Mouse (Mus musculus): ENCODE data around the gene Foxp2. TPM values are rescaled to one million over a fixed set of nuclear protein-coding genes. Genes with fewer than 3 reads are reported as not detected.

The Foxp2 gene
- 0.54 and 0.83 TPM in 2 replicates for polyA plus RNA-seq (2012; rRNA removed)

DNA sequence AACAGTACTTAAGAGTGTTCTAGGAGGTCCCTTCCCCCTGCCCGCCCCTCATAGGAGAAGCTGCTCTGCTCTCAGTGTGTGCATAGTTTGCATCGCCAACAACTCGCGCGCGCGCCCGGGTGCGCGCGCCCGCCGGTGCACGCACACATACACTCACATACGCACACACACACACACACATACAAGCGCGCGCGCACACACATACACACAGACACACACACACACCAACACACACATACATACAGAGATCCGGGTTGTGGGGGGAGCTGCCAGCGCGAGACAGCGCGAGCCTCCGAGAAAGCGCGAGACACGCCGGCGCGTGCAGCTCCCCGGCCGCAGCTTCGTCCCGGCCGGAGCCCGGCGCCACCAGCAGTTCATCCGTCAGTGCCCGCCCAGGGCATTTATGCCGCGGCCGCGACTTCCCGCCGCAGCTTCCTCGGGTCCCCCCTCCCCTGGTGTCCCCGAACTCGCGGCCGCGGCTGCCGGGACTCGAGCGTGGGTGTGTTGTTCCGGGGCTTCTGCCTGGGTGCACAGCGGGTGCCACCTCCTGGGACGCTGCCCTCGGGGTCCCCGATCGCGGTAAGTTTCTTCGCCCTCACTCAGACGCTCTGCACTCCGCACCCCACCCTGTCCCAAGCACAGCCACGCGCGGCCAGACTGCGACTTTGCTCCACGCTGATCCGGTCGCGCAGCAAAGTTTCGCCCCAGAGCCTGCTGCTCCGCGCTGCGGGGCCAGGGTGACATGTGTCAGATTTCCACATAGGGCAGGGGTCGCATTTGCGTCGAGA lies at the start of gene Foxp2:
TSS of gene Foxp2 (plus strand) at position 167 of the 788 bp plus-strand sequence.
- peaks cover 8% of the 10 kb centered on the region for H3K27me3 ChIP-seq (ENCODE audit: control insufficient read depth, insufficient read depth, low read length)
- TF ChIP-seq CTCF (IDR thresholded peaks at IDR 0.05; ENCODE audit: control insufficient read depth, insufficient read depth, insufficient replicate concordance, low read depth, low read length) (no peak), POLR2A (IDR thresholded peaks at IDR 0.05; ENCODE audit: control insufficient read depth, low read depth, low read length) (no peak)
- H3K4me1 ChIP-seq (ENCODE audit: control insufficient read depth, insufficient read depth, low read length), result peaks cover 15% of the 10 kb centered on the region
- peak within 1 kb of the TSS; percentile 32 for H3K4me3 ChIP-seq (ENCODE audit: control insufficient read depth, low read depth, low read length)
- no peaks in the 10 kb centered on the region for H3K36me3 ChIP-seq (ENCODE audit: control insufficient read depth, insufficient read depth, low read length)
- H3K27ac ChIP-seq (ENCODE audit: control insufficient read depth, insufficient read depth, low read depth, low read length), result no peak within 1 kb of the TSS

DNA sequence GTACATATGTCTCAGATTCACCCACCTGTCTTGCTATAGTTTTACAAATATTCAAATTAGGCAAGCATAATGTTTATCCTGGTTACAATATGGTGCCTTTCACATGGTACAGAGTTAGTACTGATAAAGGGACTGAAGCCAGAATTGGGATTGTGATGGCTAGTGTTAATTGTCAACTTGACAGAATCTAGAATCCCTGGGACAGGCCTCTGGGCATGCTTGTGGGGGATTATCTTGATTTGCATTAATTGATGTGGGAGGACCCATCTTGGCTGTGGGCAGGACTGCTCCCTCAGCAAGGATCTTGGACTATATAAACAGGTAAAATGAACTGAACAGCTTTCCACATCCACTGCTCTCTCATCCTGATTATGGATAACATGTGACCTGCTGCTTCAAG lies 15.9 kb upstream of the Foxp2 start:
- no peaks in the 10 kb centered on the region for H3K27me3 ChIP-seq (ENCODE audit: control insufficient read depth, insufficient read depth, low read length)
- no peaks in the 10 kb centered on the region for H3K36me3 ChIP-seq (ENCODE audit: control insufficient read depth, insufficient read depth, low read length)
- no peaks in the 10 kb centered on the region for H3K4me1 ChIP-seq (ENCODE audit: control insufficient read depth, insufficient read depth, low read length)
- no peak for TF ChIP-seq POLR2A (IDR thresholded peaks at IDR 0.05; ENCODE audit: control insufficient read depth, low read depth, low read length)
- TF ChIP-seq CTCF (IDR thresholded peaks at IDR 0.05; ENCODE audit: control insufficient read depth, insufficient read depth, insufficient replicate concordance, low read depth, low read length), result no peak
- no peak overlapping the region for H3K4me3 ChIP-seq (ENCODE audit: control insufficient read depth, low read depth, low read length)
- H3K27ac ChIP-seq (ENCODE audit: control insufficient read depth, insufficient read depth, low read depth, low read length), result no peak overlapping the region

DNA sequence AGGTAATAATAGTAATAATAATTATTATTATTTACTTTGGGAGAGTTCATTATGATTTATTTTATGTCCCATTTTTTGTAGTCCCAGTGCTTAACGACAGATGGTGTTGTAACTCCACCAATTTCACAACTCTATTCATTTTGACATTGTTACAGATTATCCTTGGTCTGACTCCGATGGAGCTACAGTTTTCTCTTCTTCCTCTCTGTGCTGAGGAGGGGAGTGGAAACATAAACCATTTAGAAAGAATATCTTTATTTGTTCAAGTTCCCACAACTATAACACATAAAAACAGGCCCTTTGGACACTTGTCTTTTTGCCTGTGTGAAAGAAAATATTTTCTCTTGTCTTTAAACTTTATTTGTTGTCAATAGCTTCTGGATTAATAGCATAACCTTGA lies 4.1 kb upstream of the Foxp2 start:
- H3K27me3 ChIP-seq (ENCODE audit: control insufficient read depth, insufficient read depth, low read length), result peaks cover 8% of the 10 kb centered on the region
- H3K4me1 ChIP-seq (ENCODE audit: control insufficient read depth, insufficient read depth, low read length), result peaks cover 15% of the 10 kb centered on the region
- no peak for TF ChIP-seq POLR2A (IDR thresholded peaks at IDR 0.05; ENCODE audit: control insufficient read depth, low read depth, low read length)
- no peak for TF ChIP-seq CTCF (IDR thresholded peaks at IDR 0.05; ENCODE audit: control insufficient read depth, insufficient read depth, insufficient replicate concordance, low read depth, low read length)

DNA sequence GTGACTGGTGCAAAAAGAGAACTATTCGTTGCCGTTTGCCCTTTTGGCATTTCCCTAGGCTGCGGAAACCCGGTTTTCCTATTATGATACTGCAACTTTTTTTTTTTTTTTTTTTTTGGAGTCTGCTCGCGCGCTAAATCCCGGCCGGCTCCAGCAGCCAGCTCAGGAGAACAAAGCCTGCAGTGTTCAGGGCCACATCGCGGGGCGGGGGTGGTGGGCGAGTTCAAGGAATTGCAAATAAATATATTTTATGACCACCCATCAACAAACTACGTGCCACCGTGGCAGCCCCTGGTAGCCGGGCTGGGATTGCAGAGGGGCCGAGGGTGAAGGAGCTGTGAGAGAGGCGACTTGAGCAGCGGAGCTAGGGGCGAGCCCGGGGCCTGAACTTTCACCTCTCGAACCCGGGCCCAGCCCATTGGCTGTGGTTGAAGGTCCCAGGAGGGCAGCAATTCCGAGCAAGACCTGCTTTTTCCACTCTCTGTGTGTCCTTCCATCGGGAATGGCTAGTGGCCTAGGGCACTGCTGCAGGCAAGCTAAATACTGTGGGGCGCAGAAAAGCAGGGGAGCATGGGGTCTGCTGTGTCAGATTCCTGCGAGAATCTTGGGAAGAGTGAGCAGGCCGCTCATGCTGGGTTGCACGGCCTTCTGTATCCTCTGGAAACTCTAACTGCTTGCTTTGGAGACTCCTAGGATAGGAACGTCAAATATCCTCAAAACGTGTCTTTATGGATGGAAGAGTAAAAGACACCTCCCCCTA lies 2.9 kb upstream of the Foxp2 start:
- peaks cover 15% of the 10 kb centered on the region for H3K4me1 ChIP-seq (ENCODE audit: control insufficient read depth, insufficient read depth, low read length)
- peaks cover 8% of the 10 kb centered on the region for H3K27me3 ChIP-seq (ENCODE audit: control insufficient read depth, insufficient read depth, low read length)
- no peaks in the 10 kb centered on the region for H3K36me3 ChIP-seq (ENCODE audit: control insufficient read depth, insufficient read depth, low read length)
- no peak overlapping the region for H3K4me3 ChIP-seq (ENCODE audit: control insufficient read depth, low read depth, low read length)
- H3K27ac ChIP-seq (ENCODE audit: control insufficient read depth, insufficient read depth, low read depth, low read length), result no peak overlapping the region
- no peak for TF ChIP-seq CTCF (IDR thresholded peaks at IDR 0.05; ENCODE audit: control insufficient read depth, insufficient read depth, insufficient replicate concordance, low read depth, low read length)
- no peak for TF ChIP-seq POLR2A (IDR thresholded peaks at IDR 0.05; ENCODE audit: control insufficient read depth, low read depth, low read length)

More for the DNA sequence above, 4.1 kb upstream of the Foxp2 start:
- no peaks in the 10 kb centered on the region for H3K36me3 ChIP-seq (ENCODE audit: control insufficient read depth, insufficient read depth, low read length)
- H3K4me3 ChIP-seq (ENCODE audit: control insufficient read depth, low read depth, low read length), result no peak overlapping the region
- no peak overlapping the region for H3K27ac ChIP-seq (ENCODE audit: control insufficient read depth, insufficient read depth, low read depth, low read length)

DNA sequence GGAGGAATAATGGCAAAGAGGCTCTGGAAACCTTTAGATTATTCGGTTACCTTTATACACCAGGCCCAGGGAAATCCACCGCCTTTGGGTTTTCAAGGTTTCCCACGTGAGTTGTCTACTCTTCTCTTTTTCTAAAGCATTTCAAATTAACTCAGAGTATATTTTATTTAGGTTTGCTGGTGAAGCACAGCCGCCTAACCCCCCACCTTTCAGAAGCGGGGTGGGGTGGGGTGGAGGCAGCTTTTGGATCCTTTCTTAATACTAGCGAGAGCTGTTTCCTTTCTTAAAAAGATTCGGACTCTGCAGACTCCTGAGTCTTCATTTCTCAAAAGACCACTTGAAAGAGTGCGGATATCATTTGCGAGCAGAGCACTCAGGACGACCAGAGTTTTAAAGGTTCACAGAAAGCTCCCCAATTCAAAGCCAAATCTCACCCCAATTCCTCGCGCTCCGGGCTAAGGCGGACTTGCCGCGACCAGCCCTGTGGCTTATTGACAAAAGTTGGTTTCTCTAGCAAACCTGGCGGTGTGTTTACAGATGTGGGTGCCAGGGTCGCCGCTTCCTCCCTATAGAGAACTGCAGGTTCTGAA lies 2.0 kb upstream of the Foxp2 start:
- Histone ChIP-seq H3K4me1 (ENCODE audit: control insufficient read depth, insufficient read depth, low read length) (peaks cover 15% of the 10 kb centered on the region), H3K36me3 (ENCODE audit: control insufficient read depth, insufficient read depth, low read length) (no peaks in the 10 kb centered on the region), H3K27ac (ENCODE audit: control insufficient read depth, insufficient read depth, low read depth, low read length) (no peak overlapping the region), H3K27me3 (ENCODE audit: control insufficient read depth, insufficient read depth, low read length) (peaks cover 8% of the 10 kb centered on the region), H3K4me3 (ENCODE audit: control insufficient read depth, low read depth, low read length) (no peak overlapping the region)
- TF ChIP-seq POLR2A (IDR thresholded peaks at IDR 0.05; ENCODE audit: control insufficient read depth, low read depth, low read length), result no peak
- TF ChIP-seq CTCF (IDR thresholded peaks at IDR 0.05; ENCODE audit: control insufficient read depth, insufficient read depth, insufficient replicate concordance, low read depth, low read length), result no peak

DNA sequence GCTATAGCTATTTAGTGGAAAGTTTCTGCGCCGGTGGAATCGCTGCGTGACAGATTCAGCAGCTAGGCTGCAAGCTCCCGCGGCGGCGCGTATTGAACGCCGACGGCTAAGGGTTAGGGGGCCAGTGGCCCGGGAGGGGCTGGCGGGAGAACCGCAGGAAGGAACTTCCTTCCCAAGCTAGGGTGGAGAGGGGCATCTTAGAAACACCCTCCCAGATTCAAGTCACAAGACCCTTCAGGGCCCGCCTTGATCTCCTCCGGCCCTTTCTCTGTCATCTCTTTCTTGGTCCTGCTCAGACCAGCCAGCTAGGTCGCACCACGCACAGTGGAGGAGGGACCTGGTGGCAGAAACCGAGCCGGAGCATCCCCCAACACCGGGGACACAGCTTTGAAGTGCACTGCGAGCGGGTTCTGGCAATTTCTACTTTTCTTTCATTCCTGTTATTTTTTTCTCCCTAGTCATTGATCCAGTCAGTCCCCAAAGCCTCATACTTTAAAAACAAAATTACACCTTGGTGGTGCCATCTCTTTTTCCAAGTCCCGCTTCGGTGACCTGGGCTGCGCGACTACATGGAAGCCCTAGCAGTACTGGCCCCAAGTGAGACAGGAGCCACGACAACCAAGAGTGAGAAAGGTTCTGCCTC lies 1.1 kb upstream of the Foxp2 start:
- Histone ChIP-seq H3K27me3 (ENCODE audit: control insufficient read depth, insufficient read depth, low read length) (peaks cover 8% of the 10 kb centered on the region), H3K36me3 (ENCODE audit: control insufficient read depth, insufficient read depth, low read length) (no peaks in the 10 kb centered on the region), H3K27ac (ENCODE audit: control insufficient read depth, insufficient read depth, low read depth, low read length) (no peak overlapping the region), H3K4me3 (ENCODE audit: control insufficient read depth, low read depth, low read length) (no peak overlapping the region), H3K4me1 (ENCODE audit: control insufficient read depth, insufficient read depth, low read length) (peaks cover 15% of the 10 kb centered on the region)
- no peak for TF ChIP-seq CTCF (IDR thresholded peaks at IDR 0.05; ENCODE audit: control insufficient read depth, insufficient read depth, insufficient replicate concordance, low read depth, low read length)
- TF ChIP-seq POLR2A (IDR thresholded peaks at IDR 0.05; ENCODE audit: control insufficient read depth, low read depth, low read length), result no peak

All from testis, adult 2 months (tissue).